Mouse (Mus musculus) limb, embryonic 15.5 days (tissue): Measurements from ENCODE around the gene Tspan11. TPM values are rescaled to one million over a fixed set of nuclear protein-coding genes. Genes with fewer than 3 reads are reported as not detected.

Experiments used
- ATAC-seq: fragments of 200-750 bp; cut with Nextera tagmentation; 2 replicates; pipeline ENCODE4 v1.8.0; 2017; ENCODE audit warnings: low read depth, moderate TSS enrichment; ENCODE audit not compliant: insufficient number of reproducible peaks, low FRiP score, low TSS enrichment
- H3K27ac ChIP-seq: fragments of 300-500 bp; sonication (generic); 2 replicates; pipeline ENCODE4 v1.5.1; 2015; ENCODE audit warnings: moderate library complexity, mild to moderate bottlenecking, inconsistent platforms
- H3K27me3 ChIP-seq: fragments of 300-500 bp; sonication (generic); 2 replicates; pipeline ENCODE4 v1.6.1; 2015; ENCODE audit warnings: inconsistent platforms
- H3K36me3 ChIP-seq: fragments of 300-500 bp; sonication (generic); 2 replicates; pipeline ENCODE4 v1.6.1; 2015; ENCODE audit warnings: inconsistent platforms
- H3K4me1 ChIP-seq: fragments of 300-500 bp; sonication (generic); 2 replicates; pipeline ENCODE4 v1.6.1; 2015; ENCODE audit warnings: inconsistent platforms
- H3K4me2 ChIP-seq: fragments of 300-500 bp; sonication (generic); 2 replicates; pipeline ENCODE4 v1.6.1; 2015; ENCODE audit warnings: mild to moderate bottlenecking, inconsistent platforms
- H3K4me3 ChIP-seq: fragments of 300-500 bp; sonication (generic); 2 replicates; pipeline ENCODE4 v1.5.1; 2015; ENCODE audit warnings: mild to moderate bottlenecking, inconsistent platforms
- H3K9ac ChIP-seq: fragments of 300-500 bp; sonication (generic); 2 replicates; pipeline ENCODE4 v1.6.1; 2015; ENCODE audit warnings: inconsistent platforms
- H3K9me3 ChIP-seq: fragments of 300-500 bp; sonication (generic); 2 replicates; pipeline ENCODE4 v1.6.1; 2016; ENCODE audit warnings: inconsistent platforms
- WGBS: fragments of 180-500 bp; shearing (Covaris S2); methylation state at CpG from one replicate; pipeline ENCODE4 v1.1.7; 2015; 5-methylcytosine and 5-hydroxymethylcytosine counted together
- polyA plus RNA-seq: library from polyadenylated mRNA; unstranded; fragments of >200 nt; fragmentation: Nextera tagmentation; extraction: Ambion mirVana; gene quantifications from 2 replicates; pipeline ENCODE4 v1.2.1, GENCODE M21; 2015

Tspan11 gene
- polyA plus RNA-seq: 25.3 and 25.4 TPM in 2 replicates

DNA sequence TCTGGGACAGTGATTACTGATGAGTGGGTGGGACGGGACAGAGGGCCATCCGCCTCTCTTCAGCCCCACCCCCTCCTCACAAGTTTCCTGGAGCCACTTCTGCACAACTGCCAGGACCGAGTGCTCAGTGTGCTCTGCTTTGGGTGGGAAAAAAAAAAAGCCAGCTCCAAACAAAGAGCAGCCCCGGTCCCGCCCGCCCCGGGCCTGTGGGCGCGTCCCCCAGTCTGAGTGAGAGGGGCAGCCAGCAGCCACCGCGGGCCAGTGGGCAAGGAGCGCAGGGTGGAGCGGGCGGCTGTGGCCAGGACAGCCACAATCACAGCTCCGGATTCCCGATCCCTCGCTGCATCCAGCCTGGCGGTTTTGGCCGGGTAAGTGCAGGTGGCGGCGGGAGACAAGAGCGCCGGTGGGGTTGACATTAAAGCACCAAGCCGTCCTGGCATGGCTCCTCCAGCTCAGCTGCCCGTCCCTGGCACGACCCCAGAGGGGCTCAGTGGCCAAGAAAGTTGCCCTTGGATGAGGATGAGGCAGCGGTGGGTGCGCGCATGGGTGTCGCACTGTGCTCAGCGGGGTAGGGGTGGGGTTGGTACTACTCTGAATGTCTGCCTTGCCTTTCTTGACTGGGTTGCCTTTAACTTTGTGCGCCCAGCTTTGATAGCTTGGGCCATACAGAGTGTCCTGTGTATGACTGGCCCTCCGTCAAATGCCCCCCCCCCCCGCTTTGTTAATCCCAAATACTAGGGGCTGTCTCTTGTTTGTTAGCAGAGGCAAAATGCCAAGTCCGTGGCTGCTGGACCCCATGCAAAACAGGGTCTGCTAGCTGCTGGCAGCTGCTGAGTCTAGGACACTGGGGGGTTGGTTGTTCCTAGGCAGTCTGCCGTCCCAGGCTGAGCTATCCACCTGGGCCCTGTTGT is at the start of gene Tspan11:
Gene Tspan11 (plus strand): TSS at position 79 of the 911 bp plus-strand sequence.
- Histone ChIP-seq H3K36me3 (no peaks in the 10 kb centered on the region), H3K9me3 (no peaks in the 10 kb centered on the region), H3K4me3 (peak within 1 kb of the TSS; percentile 55), H3K9ac (peak within 1 kb of the TSS; percentile 57), H3K27me3 (no peaks in the 10 kb centered on the region), H3K4me2 (peak within 1 kb of the TSS; percentile 82), H3K27ac (peak within 1 kb of the TSS; percentile 78), H3K4me1 (peaks cover 20% of the 10 kb centered on the region)
- under 1% methylated on average over 36 of the region's 36 CpGs for WGBS
- peak; percentile 38; the same call in 1 of the 2 replicates for ATAC-seq

DNA sequence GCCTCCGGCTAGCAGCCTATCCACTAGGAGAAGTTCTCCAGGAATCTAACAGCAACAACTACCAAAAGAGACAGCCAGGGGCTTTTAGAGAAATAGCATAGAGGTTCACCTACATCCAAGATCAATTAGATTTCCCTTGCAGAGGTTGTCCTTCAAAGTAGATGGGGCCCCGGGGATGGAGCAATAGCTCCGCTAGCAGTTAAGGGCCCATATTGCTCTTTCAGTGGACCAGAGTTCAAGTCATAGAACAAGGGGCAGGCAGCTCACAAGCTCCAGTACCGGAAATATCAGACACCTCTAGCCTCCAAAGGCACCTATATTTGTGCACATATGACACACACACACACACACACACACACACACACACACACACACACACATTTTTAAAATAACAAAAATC is 49.5 kb upstream of the Tspan11 start:
- no peak overlapping the region for H3K27ac ChIP-seq

DNA sequence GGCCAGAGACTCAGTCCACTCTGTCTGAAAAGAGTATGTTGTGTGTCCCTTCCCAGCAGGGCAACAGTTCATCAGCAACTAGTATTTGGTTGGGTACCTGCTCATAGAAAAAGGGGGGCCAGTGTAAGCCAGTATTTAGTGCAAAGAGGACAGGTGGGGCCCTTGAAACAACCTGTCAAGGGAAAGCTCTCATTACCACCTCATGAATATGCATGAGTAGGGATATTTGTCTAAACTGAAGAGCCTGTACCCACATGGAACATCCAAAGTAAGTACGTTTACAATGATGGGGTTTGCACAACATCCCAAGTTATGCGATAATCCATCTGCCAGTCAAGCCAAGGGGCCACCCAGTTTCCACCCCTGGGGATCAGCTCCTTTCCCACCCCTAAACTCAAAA is 47.9 kb upstream of the Tspan11 start:
- Histone ChIP-seq H3K4me2 (no peak overlapping the region), H3K27ac (no peak overlapping the region), H3K4me3 (no peak overlapping the region), H3K9ac (no peak overlapping the region), H3K9me3 (no peaks in the 10 kb centered on the region), H3K4me1 (no peaks in the 10 kb centered on the region), H3K27me3 (no peaks in the 10 kb centered on the region), H3K36me3 (no peaks in the 10 kb centered on the region)
- 81% methylated on average over 2 of the region's 2 CpGs for whole genome bisulfite sequencing
- ATAC-seq: no peak

More for the DNA sequence above, 49.5 kb upstream of the Tspan11 start:
- Histone ChIP-seq H3K9me3 (no peaks in the 10 kb centered on the region), H3K4me3 (no peak overlapping the region), H3K36me3 (no peaks in the 10 kb centered on the region), H3K4me2 (no peak overlapping the region), H3K27me3 (no peaks in the 10 kb centered on the region), H3K9ac (no peak overlapping the region), H3K4me1 (no peaks in the 10 kb centered on the region)
- no peak for ATAC-seq
- WGBS: 89% methylated on average over 4 of the region's 4 CpGs

DNA sequence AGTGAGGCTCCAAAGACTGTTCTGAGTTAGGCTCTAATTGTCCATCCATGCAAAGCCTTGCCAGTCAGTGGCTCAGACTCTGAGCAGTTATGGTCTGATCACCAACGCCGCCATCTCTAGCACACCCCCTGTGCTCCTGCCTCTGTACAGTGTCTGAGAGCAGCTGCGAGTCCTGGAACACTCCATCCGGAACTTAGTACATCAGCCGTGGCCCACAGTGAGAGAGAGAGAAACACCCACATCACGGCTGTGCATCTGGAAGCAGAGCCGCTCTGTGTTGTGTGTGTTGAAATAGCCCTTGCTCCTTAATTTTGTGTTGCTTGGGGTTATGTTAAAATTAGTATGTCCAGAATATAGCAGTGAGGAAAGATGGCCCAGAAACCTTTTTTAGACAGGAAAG is 47.2 kb upstream of the Tspan11 start:
- no peak for ATAC-seq
- H3K27ac ChIP-seq: no peak overlapping the region
- H3K4me2 ChIP-seq: no peak overlapping the region
- H3K9me3 ChIP-seq: no peaks in the 10 kb centered on the region
- H3K36me3 ChIP-seq: no peaks in the 10 kb centered on the region
- 74% methylated on average over 7 of the region's 7 CpGs for WGBS
- no peaks in the 10 kb centered on the region for H3K4me1 ChIP-seq
- no peak overlapping the region for H3K4me3 ChIP-seq
- no peaks in the 10 kb centered on the region for H3K27me3 ChIP-seq
- H3K9ac ChIP-seq: no peak overlapping the region

DNA sequence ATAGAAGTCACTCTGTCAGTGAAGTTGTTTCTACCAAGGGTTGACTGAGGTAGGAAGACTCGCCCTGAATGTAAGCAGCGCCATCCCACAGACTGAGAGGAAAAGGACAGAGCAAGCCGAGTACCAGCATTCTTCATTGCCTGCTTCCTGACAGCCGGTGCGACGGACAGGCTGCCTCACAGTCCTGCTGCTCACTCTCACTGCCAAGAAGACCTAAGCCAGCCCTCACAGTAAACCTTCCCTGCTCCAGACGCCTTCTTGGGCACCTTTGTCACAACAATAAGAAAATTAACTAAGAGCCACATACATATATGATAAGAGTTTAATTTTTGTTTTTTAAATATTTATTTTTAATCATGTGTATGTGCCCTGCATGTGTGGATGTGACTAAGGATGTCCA is 46.1 kb upstream of the Tspan11 start:
- no peaks in the 10 kb centered on the region for H3K9me3 ChIP-seq
- no peak for ATAC-seq
- 71% methylated on average over 7 of the region's 7 CpGs for WGBS

DNA sequence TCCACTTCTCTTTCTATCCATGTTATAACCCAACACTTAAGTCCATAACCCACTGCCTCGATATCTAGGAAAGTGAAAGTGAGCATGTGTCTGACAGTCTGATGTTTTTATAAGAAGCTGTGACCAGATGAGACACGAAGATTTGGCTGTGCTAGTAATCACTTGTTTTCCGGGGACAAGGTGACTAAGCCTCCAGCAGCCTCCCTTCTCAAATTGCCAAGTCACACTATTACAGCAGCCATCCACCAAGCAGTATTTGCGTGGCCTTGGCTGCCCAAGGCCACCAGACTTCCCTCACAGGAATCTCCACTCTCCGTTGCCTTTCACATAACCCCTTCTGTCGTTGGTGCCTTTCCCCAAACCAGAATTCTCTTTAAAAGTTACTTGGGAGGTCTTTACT is 40.9 kb upstream of the Tspan11 start:
- no peak overlapping the region for H3K9ac ChIP-seq
- H3K36me3 ChIP-seq: no peaks in the 10 kb centered on the region
- H3K27me3 ChIP-seq: no peaks in the 10 kb centered on the region
- H3K9me3 ChIP-seq: no peaks in the 10 kb centered on the region
- ATAC-seq: no peak
- no peak overlapping the region for H3K4me2 ChIP-seq
- H3K4me3 ChIP-seq: no peak overlapping the region
- H3K27ac ChIP-seq: no peak overlapping the region
- no peaks in the 10 kb centered on the region for H3K4me1 ChIP-seq
- WGBS: 60% methylated on average over 6 of the region's 6 CpGs

More for the DNA sequence above, 46.1 kb upstream of the Tspan11 start:
- Histone ChIP-seq H3K4me2 (no peak overlapping the region), H3K36me3 (no peaks in the 10 kb centered on the region), H3K27me3 (no peaks in the 10 kb centered on the region), H3K4me1 (no peaks in the 10 kb centered on the region), H3K4me3 (no peak overlapping the region), H3K9ac (no peak overlapping the region), H3K27ac (no peak overlapping the region)

DNA sequence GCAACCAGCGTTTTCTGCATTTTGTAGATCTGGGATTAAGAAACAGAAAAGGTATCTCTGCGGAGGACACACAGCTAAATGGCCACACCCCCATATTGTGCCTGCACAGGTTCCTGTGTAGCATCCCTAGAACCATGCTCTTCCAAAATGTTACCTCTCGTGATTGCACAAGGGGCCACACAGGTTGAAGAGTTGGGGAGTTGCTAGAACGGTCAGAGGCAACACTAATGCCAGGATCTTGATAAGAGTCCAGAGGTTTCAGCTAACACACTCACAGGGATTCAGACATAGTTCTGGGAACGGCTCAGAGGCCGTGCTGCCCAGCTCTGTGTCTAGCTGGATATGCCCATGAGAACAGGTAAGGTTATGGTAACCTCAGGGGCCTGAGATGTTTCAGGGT is 37.9 kb upstream of the Tspan11 start:
- 80% methylated on average over 6 of the region's 6 CpGs for WGBS
- H3K9me3 ChIP-seq: no peaks in the 10 kb centered on the region
- no peak overlapping the region for H3K4me2 ChIP-seq
- ATAC-seq: no peak
- H3K27ac ChIP-seq: no peak overlapping the region
- no peaks in the 10 kb centered on the region for H3K36me3 ChIP-seq
- H3K4me1 ChIP-seq: peaks cover 16% of the 10 kb centered on the region
- no peak overlapping the region; the same call in 1 of the 2 replicates for H3K9ac ChIP-seq
- no peak overlapping the region for H3K4me3 ChIP-seq
- no peaks in the 10 kb centered on the region for H3K27me3 ChIP-seq

DNA sequence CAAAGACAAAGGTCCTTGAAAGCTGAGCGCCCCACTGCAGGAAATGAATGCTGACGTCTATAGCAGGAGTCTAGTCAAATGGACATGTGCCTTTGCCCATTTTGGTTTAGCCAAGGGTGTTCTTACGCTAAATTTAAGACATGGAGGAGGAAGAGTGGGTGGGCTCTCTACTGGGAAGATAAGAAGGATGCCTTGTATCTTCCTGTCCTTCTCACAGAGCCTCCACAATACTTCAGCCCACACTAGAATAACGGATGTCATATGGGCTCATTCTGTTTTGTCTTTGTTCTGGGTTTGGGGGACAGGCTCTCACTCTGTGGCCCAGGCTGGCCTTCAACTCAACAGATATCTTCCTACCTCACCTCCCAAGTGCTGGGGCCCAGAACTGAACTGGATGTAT is 35.8 kb upstream of the Tspan11 start:
- Histone ChIP-seq H3K27ac (no peak overlapping the region), H3K9me3 (no peaks in the 10 kb centered on the region), H3K4me1 (peaks cover 35% of the 10 kb centered on the region), H3K27me3 (no peaks in the 10 kb centered on the region), H3K4me3 (no peak overlapping the region), H3K36me3 (no peaks in the 10 kb centered on the region), H3K4me2 (no peak overlapping the region), H3K9ac (no peak overlapping the region)
- WGBS: 93% methylated on average over 4 of the region's 4 CpGs
- no peak for ATAC-seq

DNA sequence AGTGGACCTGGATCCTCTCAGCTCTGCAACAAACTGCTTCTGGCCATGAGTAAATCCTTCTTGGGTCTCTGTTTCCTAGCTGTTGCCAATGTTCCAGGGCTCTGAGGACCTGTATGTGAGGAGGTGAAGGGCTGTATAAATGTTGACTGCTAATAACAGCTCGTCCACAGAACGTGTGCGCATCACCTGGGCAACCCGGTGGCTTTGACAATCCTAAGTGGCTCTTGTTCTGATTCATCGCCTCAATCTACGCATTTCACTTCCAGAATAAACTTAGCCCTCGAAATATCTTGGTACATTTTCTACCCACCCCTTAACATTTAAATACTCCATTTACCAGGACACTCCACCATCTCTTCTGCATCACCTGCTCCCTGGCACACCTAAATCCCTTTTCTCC is 34.1 kb upstream of the Tspan11 start:
- Histone ChIP-seq H3K4me3 (no peak overlapping the region), H3K4me1 (peaks cover 38% of the 10 kb centered on the region)

DNA sequence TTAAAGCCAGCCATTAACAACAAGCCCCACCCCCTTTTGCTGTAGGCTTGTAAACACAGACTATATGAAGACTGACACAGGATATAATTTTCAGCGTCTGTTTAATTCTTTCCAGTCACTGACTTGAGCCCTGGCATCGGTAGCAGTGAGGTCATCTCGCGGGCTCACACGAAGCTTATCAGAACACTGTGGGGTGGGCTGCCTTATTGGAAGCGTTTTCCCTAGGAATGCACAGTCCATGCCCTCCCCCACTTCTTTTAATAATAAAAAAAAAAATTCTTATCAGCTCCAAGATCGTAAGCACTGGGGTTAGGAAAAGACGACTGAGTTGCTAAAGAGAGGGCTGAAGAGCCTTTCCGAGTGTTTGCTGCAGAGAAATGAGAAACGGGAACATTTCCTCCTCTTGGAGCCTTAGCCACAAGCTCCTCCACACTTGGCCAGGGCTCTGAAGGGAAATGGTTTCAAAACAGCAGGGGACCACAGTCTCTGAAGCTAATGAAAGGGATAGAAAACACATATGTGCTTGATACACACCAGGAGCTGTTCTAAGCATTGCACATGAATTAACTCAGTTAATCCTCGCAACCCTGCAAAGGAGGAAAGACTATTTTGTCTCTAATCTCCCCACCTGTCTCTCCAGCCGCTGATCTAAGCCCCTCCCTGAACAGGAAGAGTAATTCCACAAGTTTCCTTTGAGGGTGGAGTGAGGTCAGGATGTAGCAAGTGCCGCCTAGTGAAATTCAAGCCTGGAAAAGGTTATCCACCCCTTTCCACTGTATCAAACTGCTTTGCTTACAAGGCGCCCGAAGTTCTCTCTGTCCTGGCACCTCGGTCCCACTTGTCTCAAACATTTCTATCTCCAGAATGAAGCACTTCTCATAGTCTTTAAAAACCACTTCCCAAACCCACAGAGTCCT is 33.4 kb upstream of the Tspan11 start:
- Histone ChIP-seq H3K27me3 (no peaks in the 10 kb centered on the region), H3K9me3 (no peaks in the 10 kb centered on the region), H3K36me3 (no peaks in the 10 kb centered on the region), H3K9ac (no peak overlapping the region), H3K27ac (peak overlapping the region; percentile 75), H3K4me1 (peaks cover 38% of the 10 kb centered on the region), H3K4me3 (peak overlapping the region; percentile 2; the same call in 1 of the 2 replicates), H3K4me2 (peak overlapping the region; percentile 32)
- 12% methylated on average over 16 of the region's 16 CpGs for WGBS
- ATAC-seq: 0 out of 2 replicates have a peak, but pooled peaks have one; percentile 36

More for the DNA sequence above, 34.1 kb upstream of the Tspan11 start:
- no peaks in the 10 kb centered on the region for H3K27me3 ChIP-seq
- peak overlapping the region; percentile 32; the same call in 1 of the 2 replicates for H3K4me2 ChIP-seq
- 86% methylated on average over 7 of the region's 7 CpGs for WGBS
- peak overlapping the region; percentile 75 for H3K27ac ChIP-seq
- H3K36me3 ChIP-seq: no peaks in the 10 kb centered on the region
- H3K9me3 ChIP-seq: no peaks in the 10 kb centered on the region
- H3K9ac ChIP-seq: no peak overlapping the region
- no peak for ATAC-seq

DNA sequence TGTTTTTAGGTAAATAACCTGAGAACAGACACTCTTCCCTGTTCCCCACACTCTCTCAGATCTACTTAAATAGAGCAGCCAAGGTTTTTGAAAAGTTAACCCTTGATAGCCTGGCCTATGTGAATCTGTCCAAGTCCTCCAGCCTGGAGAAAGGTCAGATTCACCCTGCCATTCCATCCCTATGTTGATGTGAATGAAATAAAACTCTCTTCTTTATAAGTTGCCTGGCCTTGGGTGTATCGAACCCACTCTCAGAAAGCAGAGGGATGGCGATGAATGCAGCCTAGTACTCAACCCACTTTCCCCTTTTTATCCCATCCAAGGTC is 32.7 kb upstream of the Tspan11 start:
- peak overlapping the region; percentile 32 for H3K4me2 ChIP-seq
- H3K4me3 ChIP-seq: no peak overlapping the region
- no peaks in the 10 kb centered on the region for H3K36me3 ChIP-seq
- 93% methylated on average over 2 of the region's 2 CpGs for WGBS
- no peaks in the 10 kb centered on the region for H3K9me3 ChIP-seq
- H3K9ac ChIP-seq: no peak overlapping the region
- ATAC-seq: no peak
- peaks cover 38% of the 10 kb centered on the region for H3K4me1 ChIP-seq
- H3K27me3 ChIP-seq: no peaks in the 10 kb centered on the region
- H3K27ac ChIP-seq: peak overlapping the region; percentile 75
